Mouse (Mus musculus) lung, postnatal 0 days (tissue): ENCODE measurements around the gene Fem1b.

Experiments
- CTCF ChIP-seq: IDR thresholded peaks from 2 replicates; pipeline ENCODE4 v1.5.1; 2016; ENCODE audit warnings: antibody characterized with exemption, mild to moderate bottlenecking
- EP300 ChIP-seq: IDR thresholded peaks from 2 replicates; pipeline ENCODE4 v1.6.1; 2016; ENCODE audit warnings: antibody characterized with exemption, mild to moderate bottlenecking, control low read depth

DNA sequence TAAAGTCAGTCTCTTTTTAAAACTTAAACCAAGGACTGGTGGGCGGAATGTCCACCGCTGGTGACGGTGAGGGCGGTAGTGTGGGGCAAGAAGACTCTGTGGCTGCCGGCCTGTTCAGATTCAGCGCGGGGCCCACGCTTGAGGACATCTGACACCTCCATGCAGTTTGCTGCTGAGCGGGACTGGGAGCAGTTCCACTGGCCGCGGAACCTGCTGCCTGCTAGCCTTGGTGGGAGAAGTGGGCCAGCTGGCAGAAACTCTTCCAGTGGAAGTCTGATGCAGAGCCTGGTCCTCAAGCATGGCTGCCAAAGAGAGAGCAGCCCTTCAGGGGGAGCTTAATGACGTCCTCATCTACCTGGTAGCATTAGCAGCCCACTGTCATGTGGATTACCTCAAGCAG is 21.9 kb downstream of the Fem1b start:
- TF ChIP-seq CTCF: no peak
- no peak for TF ChIP-seq EP300
